Mouse (Mus musculus): ENCODE results near the gene Anapc16.

Gene Anapc16

GRCm38 (mm10) chr10:59971813-59972212 lies 31.1 kb downstream of the Anapc16 start:
- no peak for DNase-seq (ENCODE audit: low read depth)

GRCm38 (mm10) chr10:59970450-59971062 lies 32.4 kb downstream of the Anapc16 start:
- no peak for DNase-seq (ENCODE audit: low read depth)

GRCm38 (mm10) chr10:59969821-59970449 lies 33.0 kb downstream of the Anapc16 start:
- no peak for DNase-seq (ENCODE audit: low read depth)

- DNase-seq (ENCODE audit: low read depth), result no peak
These were observed 35.5 kb downstream of the Anapc16 start for GRCm38 (mm10) chr10:59967309-59967942.

- no peak for DNase-seq (ENCODE audit: low read depth)
These were observed 36.2 kb downstream of the Anapc16 start for GRCm38 (mm10) chr10:59966743-59967142.

- no peak for DNase-seq (ENCODE audit: low read depth)
These were observed 37.1 kb downstream of the Anapc16 start for GRCm38 (mm10) chr10:59965788-59966187.

- DNase-seq (ENCODE audit: low read depth), result no peak
These were observed 37.6 kb downstream of the Anapc16 start for GRCm38 (mm10) chr10:59965362-59965695.

- no peak for DNase-seq (ENCODE audit: low read depth)
These were observed 38.2 kb downstream of the Anapc16 start for GRCm38 (mm10) chr10:59964504-59965361.

GRCm38 (mm10) chr10:59963609-59964008 lies 39.3 kb downstream of the Anapc16 start:
- no peak for DNase-seq (ENCODE audit: low read depth)

GRCm38 (mm10) chr10:59959517-59959916 lies 43.4 kb downstream of the Anapc16 start:
- DNase-seq (ENCODE audit: low read depth), result no peak

GRCm38 (mm10) chr10:59958458-59958857 lies 44.5 kb downstream of the Anapc16 start:
- no peak for DNase-seq (ENCODE audit: low read depth)

GRCm38 (mm10) chr10:59957171-59958149 lies 45.5 kb downstream of the Anapc16 start:
- DNase-seq (ENCODE audit: low read depth), result no peak

- DNase-seq (ENCODE audit: low read depth), result no peak
These were observed 46.3 kb downstream of the Anapc16 start for GRCm38 (mm10) chr10:59956681-59957080.

- DNase-seq (ENCODE audit: low read depth), result no peak
These were observed 49.3 kb downstream of the Anapc16 start for GRCm38 (mm10) chr10:59953564-59954039.

GRCm38 (mm10) chr10:59952781-59953563 lies 50.0 kb downstream of the Anapc16 start:
- DNase-seq (ENCODE audit: low read depth), result no peak

GRCm38 (mm10) chr10:59952152-59952780 lies 50.7 kb downstream of the Anapc16 start:
- DNase-seq (ENCODE audit: low read depth), result no peak

GRCm38 (mm10) chr10:59951211-59952151 lies 51.5 kb downstream of the Anapc16 start, which contains the start of gene Ddit4:
Gene Ddit4, minus strand, starts transcription at chr10:59951834.
- DNase-seq (ENCODE audit: low read depth), result peak; percentile 97

GRCm38 (mm10) chr10:59950716-59951191 lies 52.2 kb downstream of the Anapc16 start:
- DNase-seq (ENCODE audit: low read depth), result no peak

All from c-Kit-positive CD71-negative TER-119-negative erythroid progenitor cells, embryonic 14.5 days (primary cell).